Mouse (Mus musculus): ENCODE data around the gene Styxl1. TPM values are rescaled to one million over a fixed set of nuclear protein-coding genes. Genes with fewer than 3 reads are reported as not detected.

The Styxl1 gene
- polyA plus RNA-seq, 1 experiment = 0.26 TPM

- Histone ChIP-seq H3K27ac (ENCODE audit: insufficient read depth, low read length) (no peak overlapping the region), H3K4me3 (replicated peaks; ENCODE audit: insufficient read depth, low read depth, low read length) (no peak overlapping the region), H3K4me1 (ENCODE audit: control insufficient read depth, insufficient read depth, low read length) (0 out of 2 replicates have a peak, but pooled peaks cover 4% of the 10 kb centered on the region), H3K27me3 (ENCODE audit: control insufficient read depth, insufficient read depth, low read length) (no peaks in the 10 kb centered on the region)
- TF ChIP-seq POLR2A (IDR thresholded peaks at IDR 0.05; ENCODE audit: borderline replicate concordance, insufficient read depth, low read length) (no peak), CTCF (IDR thresholded peaks at IDR 0.05; ENCODE audit: borderline replicate concordance, insufficient read depth, low read depth, low read length) (no peak)
- DNase-seq = no peak
- WGBS = 66% methylated on average over 10 of the region's 10 CpGs
Observed at GRCm38 (mm10) chr5:135742156-135742555, 36.0 kb downstream of the Styxl1 start.

- Histone ChIP-seq H3K4me3 (replicated peaks; ENCODE audit: insufficient read depth, low read depth, low read length) (no peak overlapping the region), H3K4me1 (ENCODE audit: control insufficient read depth, insufficient read depth, low read length) (0 out of 2 replicates have a peak, but pooled peaks cover 2% of the 10 kb centered on the region), H3K27ac (ENCODE audit: insufficient read depth, low read length) (no peak overlapping the region), H3K27me3 (ENCODE audit: control insufficient read depth, insufficient read depth, low read length) (no peaks in the 10 kb centered on the region)
- 35% methylated on average over 6 of the region's 6 CpGs for WGBS
- TF ChIP-seq CTCF (IDR thresholded peaks at IDR 0.05; ENCODE audit: borderline replicate concordance, insufficient read depth, low read depth, low read length) (no peak), POLR2A (IDR thresholded peaks at IDR 0.05; ENCODE audit: borderline replicate concordance, insufficient read depth, low read length) (no peak)
- no peak for DNase-seq
Observed at GRCm38 (mm10) chr5:135738266-135738665, 39.9 kb downstream of the Styxl1 start.

- H3K27ac ChIP-seq (ENCODE audit: insufficient read depth, low read length) = no peak overlapping the region
- H3K4me1 ChIP-seq (ENCODE audit: control insufficient read depth, insufficient read depth, low read length) = no peaks in the 10 kb centered on the region
- H3K27me3 ChIP-seq (ENCODE audit: control insufficient read depth, insufficient read depth, low read length) = no peaks in the 10 kb centered on the region
- WGBS = 77% methylated on average over 7 of the region's 7 CpGs
- no peak overlapping the region for H3K4me3 ChIP-seq (replicated peaks; ENCODE audit: insufficient read depth, low read depth, low read length)
- no peak for DNase-seq
- TF ChIP-seq POLR2A (IDR thresholded peaks at IDR 0.05; ENCODE audit: borderline replicate concordance, insufficient read depth, low read length) (no peak), CTCF (IDR thresholded peaks at IDR 0.05; ENCODE audit: borderline replicate concordance, insufficient read depth, low read depth, low read length) (peak; percentile 51; the same call in 1 of the 2 replicates)
Observed at GRCm38 (mm10) chr5:135737154-135737553, 41.0 kb downstream of the Styxl1 start.

- no peaks in the 10 kb centered on the region for H3K27me3 ChIP-seq (ENCODE audit: control insufficient read depth, insufficient read depth, low read length)
- no peak overlapping the region for H3K27ac ChIP-seq (ENCODE audit: insufficient read depth, low read length)
- TF ChIP-seq CTCF (IDR thresholded peaks at IDR 0.05; ENCODE audit: borderline replicate concordance, insufficient read depth, low read depth, low read length) (no peak), POLR2A (IDR thresholded peaks at IDR 0.05; ENCODE audit: borderline replicate concordance, insufficient read depth, low read length) (no peak)
- no peak overlapping the region for H3K4me3 ChIP-seq (replicated peaks; ENCODE audit: insufficient read depth, low read depth, low read length)
- DNase-seq = no peak
- H3K4me1 ChIP-seq (ENCODE audit: control insufficient read depth, insufficient read depth, low read length) = no peaks in the 10 kb centered on the region
- 93% methylated on average over 16 of the region's 16 CpGs for WGBS
Observed at GRCm38 (mm10) chr5:135736544-135736943, 41.6 kb downstream of the Styxl1 start.

- no peak for TF ChIP-seq POLR2A (IDR thresholded peaks at IDR 0.05; ENCODE audit: borderline replicate concordance, insufficient read depth, low read length)
- no peak for TF ChIP-seq CTCF (IDR thresholded peaks at IDR 0.05; ENCODE audit: borderline replicate concordance, insufficient read depth, low read depth, low read length)
- H3K4me1 ChIP-seq (ENCODE audit: control insufficient read depth, insufficient read depth, low read length) = peaks cover 5% of the 10 kb centered on the region
- H3K27me3 ChIP-seq (ENCODE audit: control insufficient read depth, insufficient read depth, low read length) = no peaks in the 10 kb centered on the region
- 84% methylated on average over 13 of the region's 13 CpGs for WGBS
- H3K4me3 ChIP-seq (replicated peaks; ENCODE audit: insufficient read depth, low read depth, low read length) = no peak overlapping the region
- H3K27ac ChIP-seq (ENCODE audit: insufficient read depth, low read length) = no peak overlapping the region
- no peak for DNase-seq
Observed at GRCm38 (mm10) chr5:135735741-135736140, 42.4 kb downstream of the Styxl1 start.

GRCm38 (mm10) chr5:135734057-135734680 is 44.0 kb downstream of the Styxl1 start:
- WGBS = 92% methylated on average over 42 of the region's 42 CpGs
- Histone ChIP-seq H3K27ac (ENCODE audit: insufficient read depth, low read length) (no peak overlapping the region), H3K4me3 (replicated peaks; ENCODE audit: insufficient read depth, low read depth, low read length) (no peak overlapping the region), H3K4me1 (ENCODE audit: control insufficient read depth, insufficient read depth, low read length) (peaks cover 18% of the 10 kb centered on the region), H3K27me3 (ENCODE audit: control insufficient read depth, insufficient read depth, low read length) (no peaks in the 10 kb centered on the region)
- TF ChIP-seq POLR2A (IDR thresholded peaks at IDR 0.05; ENCODE audit: borderline replicate concordance, insufficient read depth, low read length) (no peak), CTCF (IDR thresholded peaks at IDR 0.05; ENCODE audit: borderline replicate concordance, insufficient read depth, low read depth, low read length) (no peak)
- no peak for DNase-seq

GRCm38 (mm10) chr5:135733071-135733470 is 45.1 kb downstream of the Styxl1 start:
- Histone ChIP-seq H3K27me3 (ENCODE audit: control insufficient read depth, insufficient read depth, low read length) (no peaks in the 10 kb centered on the region), H3K27ac (ENCODE audit: insufficient read depth, low read length) (no peak overlapping the region), H3K4me1 (ENCODE audit: control insufficient read depth, insufficient read depth, low read length) (peaks cover 18% of the 10 kb centered on the region), H3K4me3 (replicated peaks; ENCODE audit: insufficient read depth, low read depth, low read length) (no peak overlapping the region)
- TF ChIP-seq POLR2A (IDR thresholded peaks at IDR 0.05; ENCODE audit: borderline replicate concordance, insufficient read depth, low read length) (no peak), CTCF (IDR thresholded peaks at IDR 0.05; ENCODE audit: borderline replicate concordance, insufficient read depth, low read depth, low read length) (no peak)
- DNase-seq = no peak
- 85% methylated on average over 4 of the region's 4 CpGs for WGBS

- no peak for DNase-seq
- Histone ChIP-seq H3K4me1 (ENCODE audit: control insufficient read depth, insufficient read depth, low read length) (peaks cover 28% of the 10 kb centered on the region), H3K27ac (ENCODE audit: insufficient read depth, low read length) (no peak overlapping the region), H3K27me3 (ENCODE audit: control insufficient read depth, insufficient read depth, low read length) (no peaks in the 10 kb centered on the region), H3K4me3 (replicated peaks; ENCODE audit: insufficient read depth, low read depth, low read length) (no peak overlapping the region)
- WGBS = 90% methylated on average over 16 of the region's 16 CpGs
- no peak for TF ChIP-seq CTCF (IDR thresholded peaks at IDR 0.05; ENCODE audit: borderline replicate concordance, insufficient read depth, low read depth, low read length)
- no peak for TF ChIP-seq POLR2A (IDR thresholded peaks at IDR 0.05; ENCODE audit: borderline replicate concordance, insufficient read depth, low read length)
Observed at GRCm38 (mm10) chr5:135731322-135731721, 46.9 kb downstream of the Styxl1 start.
